Mouse (Mus musculus) layer of hippocampus, adult 9-11 months (tissue): ENCODE measurements at regions not wholly inside any gene's neighbourhood (a gene's known extent, or its start where the extent isn't known, plus 50 kb on each side); places are given as distances from the start of the nearest gene placed in this dataset.
A peak's percentile ranks its signal among the peaks of the same experiment; 100 is the strongest.
"Not testable (repeated sequence)": the region's sequence is repeated elsewhere in the genome, so short reads cannot be mapped to it uniquely, and the experiment has no call there.

Experiments
- DNase-seq: peaks from one replicate; pipeline ENCODE4 v3.0.0; 2022

DNA sequence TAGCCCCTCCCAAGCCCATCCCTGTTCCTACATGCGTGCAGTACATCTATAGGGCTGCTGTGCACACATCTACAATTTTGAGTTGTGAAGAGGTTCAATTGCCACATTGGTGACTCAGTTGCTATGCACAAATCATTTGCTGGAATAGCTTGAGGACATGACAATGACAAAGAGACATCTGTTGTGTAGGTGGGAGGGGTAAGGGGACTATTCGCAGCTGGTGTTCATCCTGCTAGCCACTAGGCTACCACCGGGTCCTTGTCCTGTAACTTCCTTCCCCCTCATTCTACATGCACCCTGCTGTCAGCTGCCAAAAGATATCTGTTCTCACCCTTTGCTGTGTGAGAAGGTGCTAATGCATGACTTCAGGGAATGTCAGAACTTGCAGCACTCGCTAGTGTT lies 1117.7 kb upstream of the Arrdc3 start:
- DNase-seq: no peak

DNA sequence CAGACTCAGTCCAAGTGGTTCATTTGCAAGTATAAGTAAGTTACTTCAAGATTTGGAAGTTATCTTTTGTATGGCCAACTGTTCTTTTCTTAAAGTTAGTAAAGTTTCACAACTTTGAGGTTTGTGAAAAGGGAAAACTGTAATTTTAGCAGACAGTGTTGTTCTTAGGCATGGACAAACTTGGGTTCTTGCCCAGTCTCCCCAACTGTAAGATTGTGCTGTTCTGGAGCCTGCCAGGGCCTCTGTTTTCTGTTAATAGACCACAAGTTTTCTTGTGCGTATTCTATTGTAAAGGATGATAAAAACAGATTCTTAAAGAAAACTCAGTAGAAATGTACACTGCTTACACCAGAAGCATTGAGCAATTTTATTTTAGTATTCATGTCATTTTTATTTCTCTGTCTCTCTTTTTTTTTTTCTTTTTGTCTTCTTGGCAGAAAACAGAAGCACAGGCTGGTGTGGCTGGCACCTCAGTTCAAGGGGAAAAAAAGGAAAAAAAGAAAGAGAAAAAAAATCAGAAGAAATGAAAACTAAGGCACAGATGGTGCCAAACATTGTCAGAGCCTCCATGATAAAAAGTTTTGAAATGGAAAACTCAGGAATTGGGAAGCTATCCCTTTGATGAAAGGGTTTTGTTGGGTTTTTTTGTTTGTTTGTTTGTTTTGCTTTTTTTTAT lies 1098.1 kb upstream of the Arrdc3 start:
- DNase-seq: peak; percentile 8

DNA sequence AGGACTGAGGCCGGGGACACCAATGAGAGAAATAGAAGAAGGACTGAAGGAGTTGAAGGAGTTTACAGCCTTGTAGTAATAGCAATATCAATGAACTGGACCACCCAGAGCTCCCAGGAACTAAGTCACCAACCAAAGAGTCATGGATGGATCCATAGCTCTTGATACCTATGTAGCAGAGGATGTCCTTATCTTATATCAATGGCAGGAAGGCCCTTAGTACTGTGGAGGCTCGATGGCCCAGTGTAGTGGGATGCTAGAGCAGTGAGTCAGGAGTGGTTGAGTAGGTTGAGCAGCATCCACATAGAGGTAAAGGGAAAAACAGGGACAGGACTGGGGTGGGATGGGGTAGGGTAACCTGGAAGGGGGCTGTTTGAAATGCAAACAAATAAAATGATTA lies 1081.6 kb upstream of the Arrdc3 start:
- DNase-seq: no peak

DNA sequence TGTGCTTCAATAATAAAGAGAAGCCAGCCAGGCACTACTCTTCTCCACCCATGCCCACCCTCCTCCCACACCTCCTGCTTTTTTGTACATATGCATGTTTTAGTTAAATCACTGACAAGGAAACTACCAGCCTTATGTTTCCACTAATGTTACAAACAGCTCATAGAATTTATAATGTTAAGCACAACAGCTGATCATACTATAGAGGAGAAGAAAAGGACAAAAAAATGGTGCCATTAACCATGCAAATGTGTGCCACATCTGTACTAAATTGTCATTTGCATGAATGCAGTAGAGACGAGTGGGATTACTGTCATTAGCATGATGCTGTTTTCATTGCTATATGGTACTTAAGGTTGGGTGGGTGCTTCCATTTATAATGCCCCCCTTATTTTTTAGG lies 1047.6 kb upstream of the Arrdc3 start:
- DNase-seq: no peak

DNA sequence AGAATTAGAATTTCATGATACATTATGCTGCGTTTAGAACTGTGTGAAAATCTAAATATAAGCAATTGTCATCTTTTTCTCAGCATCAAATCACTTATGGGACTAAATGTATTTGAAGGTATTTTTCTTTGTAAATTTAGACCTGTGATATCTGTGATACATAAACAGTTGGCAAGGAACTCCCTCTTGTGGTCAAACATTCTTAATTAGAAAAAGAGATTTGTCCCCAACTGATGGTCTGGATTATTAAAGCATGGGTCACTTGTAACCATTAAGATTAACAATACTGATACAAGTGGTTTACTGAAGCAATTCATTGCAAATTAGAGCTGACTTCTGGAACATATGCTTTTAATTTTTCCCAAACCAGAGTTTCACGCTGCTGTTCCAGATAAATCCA lies 1038.4 kb upstream of the Arrdc3 start:
- DNase-seq: no peak

DNA sequence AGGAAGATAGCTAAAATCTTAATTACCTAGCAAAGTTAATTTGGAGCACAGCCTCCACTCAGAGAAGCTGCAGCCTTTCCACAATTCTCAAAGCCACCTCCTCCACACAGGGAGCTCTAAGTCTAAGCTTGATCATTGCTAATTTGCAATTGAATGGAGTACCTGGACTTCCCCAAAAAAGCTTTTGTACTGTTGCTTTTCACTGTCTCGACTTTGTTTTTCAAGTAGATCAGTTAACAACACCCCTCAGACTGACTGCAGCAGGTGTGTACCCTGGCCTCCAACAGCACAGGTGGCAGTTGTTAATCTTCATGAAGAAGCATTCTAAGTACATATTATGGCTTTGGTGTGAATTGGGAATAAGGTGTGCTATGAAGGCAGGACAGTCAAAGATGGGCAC lies 1015.7 kb upstream of the Arrdc3 start:
- DNase-seq: not testable (repeated sequence)

DNA sequence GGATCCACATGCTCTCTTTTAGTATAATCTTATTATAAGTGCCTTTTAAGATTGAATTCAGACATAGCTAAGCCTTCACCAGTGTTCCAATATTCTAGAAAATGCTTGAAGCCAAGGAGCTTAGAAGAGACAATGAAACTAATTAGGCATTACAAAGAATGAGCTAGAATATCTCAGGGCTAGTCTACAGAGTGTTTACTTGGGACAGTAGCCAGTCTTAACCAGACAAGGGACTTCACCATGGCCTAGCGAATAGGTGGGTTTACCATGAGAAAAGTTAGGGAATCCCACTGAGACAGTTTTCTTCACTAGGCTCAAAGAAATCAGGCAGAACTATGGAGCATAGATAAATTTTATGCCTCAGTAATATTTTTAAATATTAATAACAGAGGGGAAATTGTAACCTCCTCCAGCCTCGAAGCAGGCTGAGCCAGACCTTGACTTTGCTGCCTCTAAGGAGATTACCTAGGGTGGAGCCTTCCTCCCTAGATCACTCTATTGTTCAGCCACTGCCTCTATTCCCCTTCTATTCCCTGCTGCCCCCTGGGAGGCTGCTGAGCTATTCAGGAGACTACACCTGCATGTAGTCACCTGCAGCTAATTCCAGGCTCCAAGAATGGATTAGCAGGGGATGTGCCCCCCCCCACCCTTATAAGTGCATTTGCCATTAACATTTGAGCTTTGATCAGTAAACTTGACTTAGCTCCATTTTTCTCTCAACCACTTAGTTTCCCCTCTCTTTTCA lies 1014.5 kb upstream of the Arrdc3 start:
- DNase-seq: no peak

DNA sequence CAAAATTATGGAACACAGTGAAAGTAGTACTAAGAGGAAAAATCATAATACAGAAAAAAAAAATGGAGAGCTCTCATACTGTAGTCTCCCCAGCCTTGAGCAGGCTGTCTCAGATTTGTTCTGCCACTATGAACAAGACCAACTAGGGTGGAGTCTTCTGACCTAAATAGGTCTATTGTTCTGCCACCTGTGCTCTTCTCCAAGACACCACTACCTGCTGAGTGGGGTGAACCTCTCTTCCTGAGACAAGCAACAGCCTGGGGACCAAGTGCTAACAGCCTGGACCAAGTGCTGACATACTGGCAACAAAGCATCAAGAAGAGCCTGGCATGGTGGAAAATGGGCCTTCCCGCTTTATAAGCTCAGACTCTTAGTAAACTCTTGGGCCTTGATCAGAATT lies 1003.0 kb upstream of the Arrdc3 start:
- no peak for DNase-seq

DNA sequence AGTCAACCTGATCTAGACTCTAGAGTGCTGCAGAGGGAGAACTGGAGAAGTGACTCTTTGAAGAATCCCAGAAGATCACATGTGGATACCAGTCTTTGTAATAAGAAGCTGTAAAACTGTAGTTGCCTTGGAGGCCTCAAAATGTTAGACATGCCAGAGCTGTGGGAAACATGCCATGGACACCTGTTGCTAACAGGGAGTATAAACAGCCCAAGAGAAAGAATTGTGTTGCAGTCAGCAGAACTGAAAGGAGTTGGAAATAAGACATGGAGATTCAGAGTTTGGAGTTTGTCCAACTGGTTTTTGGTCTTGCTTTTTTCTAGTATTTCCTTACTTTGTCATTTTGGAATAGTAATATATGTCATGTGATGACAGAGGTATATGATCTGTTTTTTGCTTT lies 997.2 kb upstream of the Arrdc3 start:
- DNase-seq: no peak

DNA sequence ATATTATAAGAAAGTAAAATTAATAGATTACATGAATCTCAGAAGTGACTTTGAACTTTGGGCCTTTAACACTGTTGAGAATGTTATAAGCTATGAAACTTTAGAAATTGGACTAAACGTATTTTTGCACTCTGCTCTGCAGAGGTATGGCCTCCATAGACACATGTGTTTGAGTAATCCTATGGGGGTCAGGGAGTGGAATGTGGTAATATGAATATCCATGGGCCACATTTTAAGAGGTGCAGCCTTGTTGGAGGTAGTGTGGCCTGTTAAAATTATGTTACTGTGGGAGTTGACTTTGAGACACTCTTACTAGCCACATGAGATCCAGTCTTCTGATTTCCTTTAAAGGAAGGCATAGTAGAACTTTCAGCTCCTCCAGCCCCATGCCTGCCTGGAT lies 996.8 kb upstream of the Arrdc3 start:
- no peak for DNase-seq
